Mouse (Mus musculus): ENCODE data around the gene Tas1r2. TPM values are rescaled to one million over a fixed set of nuclear protein-coding genes. Genes with fewer than 3 reads are reported as not detected.

Gene Tas1r2
- polyA plus RNA-seq, 1 experiment from 2014 or later: not detected

DNA sequence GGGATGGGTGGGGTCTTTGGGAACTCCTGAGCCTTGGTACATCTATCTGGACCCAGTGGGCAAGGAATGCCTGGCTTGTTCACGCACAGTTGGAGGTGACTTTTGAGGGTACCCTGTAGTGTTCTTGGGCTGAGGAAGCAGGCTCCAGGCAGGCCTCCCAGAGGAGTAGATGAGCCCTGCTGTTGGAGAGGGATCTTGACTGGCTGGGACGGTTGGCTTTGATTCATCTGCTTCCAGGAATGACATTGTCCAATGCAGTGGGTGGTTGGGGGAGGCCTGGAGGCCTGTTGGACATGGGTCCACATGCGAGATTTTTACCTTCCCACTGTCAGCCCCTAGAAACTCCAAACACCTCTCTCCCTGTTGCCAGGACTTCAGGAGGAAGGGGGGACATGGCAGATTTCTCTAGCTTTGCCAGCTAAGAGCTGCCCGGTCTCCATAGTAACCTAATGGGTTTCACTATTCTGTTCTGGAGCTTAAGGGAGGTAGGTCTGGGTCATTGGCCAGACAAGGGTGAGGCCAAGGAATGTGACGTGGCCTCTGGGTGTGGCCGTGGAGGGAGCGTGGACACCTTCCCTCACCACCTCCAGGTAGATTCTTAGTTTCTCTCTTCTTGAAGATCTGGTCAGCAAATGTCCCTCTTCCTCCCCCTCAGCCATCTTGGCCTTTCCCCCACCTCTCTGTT, 21.6 kb upstream of the Tas1r2 start:
- H3K4me3 ChIP-seq (ENCODE audit: low read depth, low read length): no peak overlapping the region
- no peaks in the 10 kb centered on the region for H3K9me3 ChIP-seq (replicated peaks; ENCODE audit: control insufficient read depth, low read length, poor library complexity, severe bottlenecking)
- H3K9ac ChIP-seq (ENCODE audit: low read depth, low read length): no peak overlapping the region
- 81% methylated on average over 7 of the region's 7 CpGs for WGBS
- no peak for ATAC-seq
- no peaks in the 10 kb centered on the region for H3K27me3 ChIP-seq (ENCODE audit: control insufficient read depth, insufficient read depth, low read depth, low read length)
- H3K36me3 ChIP-seq (ENCODE audit: control insufficient read depth, insufficient read depth, low read length): no peaks in the 10 kb centered on the region
- H3K4me2 ChIP-seq (ENCODE audit: low read length): no peak overlapping the region
- no peak overlapping the region for H3K27ac ChIP-seq (ENCODE audit: low read length)
- peaks cover 3% of the 10 kb centered on the region; the same call in 1 of the 2 replicates for H3K4me1 ChIP-seq (ENCODE audit: control insufficient read depth, insufficient read depth, low read length)

DNA sequence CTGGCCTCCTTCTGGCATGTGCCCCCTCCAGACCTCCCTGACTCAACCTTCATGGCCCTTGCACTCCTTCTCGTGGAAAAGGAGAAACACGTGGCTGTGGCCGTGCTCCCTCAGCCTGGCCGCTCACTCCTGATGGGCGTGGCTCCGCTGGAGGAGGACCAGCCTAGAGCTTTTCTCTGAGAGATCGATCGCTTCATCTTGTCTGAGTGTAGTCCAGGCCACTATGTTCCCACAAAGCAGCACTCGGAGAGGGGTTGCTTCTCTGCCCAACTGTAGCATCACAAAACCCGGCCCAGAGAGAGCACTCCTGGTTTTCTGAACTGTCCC, 21.1 kb upstream of the Tas1r2 start:
- WGBS: 87% methylated on average over 10 of the region's 10 CpGs
- Histone ChIP-seq H3K36me3 (ENCODE audit: control insufficient read depth, insufficient read depth, low read length) (no peaks in the 10 kb centered on the region; the same call in 1 of the 2 replicates), H3K9me3 (replicated peaks; ENCODE audit: control insufficient read depth, low read length, poor library complexity, severe bottlenecking) (no peaks in the 10 kb centered on the region), H3K4me3 (ENCODE audit: low read depth, low read length) (no peak overlapping the region), H3K4me1 (ENCODE audit: control insufficient read depth, insufficient read depth, low read length) (peaks cover 3% of the 10 kb centered on the region; the same call in 1 of the 2 replicates), H3K9ac (ENCODE audit: low read depth, low read length) (no peak overlapping the region), H3K27me3 (ENCODE audit: control insufficient read depth, insufficient read depth, low read depth, low read length) (no peaks in the 10 kb centered on the region), H3K27ac (ENCODE audit: low read length) (no peak overlapping the region), H3K4me2 (ENCODE audit: low read length) (no peak overlapping the region)
- ATAC-seq: no peak

GRCm38 (mm10) chr4:139636373-139636772, 17.0 kb upstream of the Tas1r2 start:
- no peak overlapping the region for H3K27ac ChIP-seq (ENCODE audit: low read length)
- peaks cover 6% of the 10 kb centered on the region for H3K4me1 ChIP-seq (ENCODE audit: control insufficient read depth, insufficient read depth, low read length)
- H3K9me3 ChIP-seq (replicated peaks; ENCODE audit: control insufficient read depth, low read length, poor library complexity, severe bottlenecking): no peaks in the 10 kb centered on the region
- 26% methylated on average over 7 of the region's 7 CpGs for WGBS
- no peaks in the 10 kb centered on the region for H3K27me3 ChIP-seq (ENCODE audit: control insufficient read depth, insufficient read depth, low read depth, low read length)
- no peak overlapping the region for H3K4me2 ChIP-seq (ENCODE audit: low read length)
- no peak for ATAC-seq
- H3K4me3 ChIP-seq (ENCODE audit: low read depth, low read length): no peak overlapping the region
- H3K9ac ChIP-seq (ENCODE audit: low read depth, low read length): no peak overlapping the region
- H3K36me3 ChIP-seq (ENCODE audit: control insufficient read depth, insufficient read depth, low read length): peaks cover 3% of the 10 kb centered on the region

GRCm38 (mm10) chr4:139637847-139638246, 15.5 kb upstream of the Tas1r2 start:
- H3K4me2 ChIP-seq (ENCODE audit: low read length): no peak overlapping the region
- peaks cover 3% of the 10 kb centered on the region for H3K36me3 ChIP-seq (ENCODE audit: control insufficient read depth, insufficient read depth, low read length)
- peaks cover 14% of the 10 kb centered on the region for H3K4me1 ChIP-seq (ENCODE audit: control insufficient read depth, insufficient read depth, low read length)
- H3K27me3 ChIP-seq (ENCODE audit: control insufficient read depth, insufficient read depth, low read depth, low read length): no peaks in the 10 kb centered on the region
- H3K27ac ChIP-seq (ENCODE audit: low read length): no peak overlapping the region
- H3K4me3 ChIP-seq (ENCODE audit: low read depth, low read length): no peak overlapping the region
- WGBS: 87% methylated on average over 9 of the region's 9 CpGs
- no peak overlapping the region for H3K9ac ChIP-seq (ENCODE audit: low read depth, low read length)
- no peak for ATAC-seq
- no peaks in the 10 kb centered on the region for H3K9me3 ChIP-seq (replicated peaks; ENCODE audit: control insufficient read depth, low read length, poor library complexity, severe bottlenecking)

- ATAC-seq: no peak
- peaks cover 3% of the 10 kb centered on the region for H3K36me3 ChIP-seq (ENCODE audit: control insufficient read depth, insufficient read depth, low read length)
- no peaks in the 10 kb centered on the region for H3K9me3 ChIP-seq (replicated peaks; ENCODE audit: control insufficient read depth, low read length, poor library complexity, severe bottlenecking)
- no peaks in the 10 kb centered on the region; the same call in 1 of the 2 replicates for H3K27me3 ChIP-seq (ENCODE audit: control insufficient read depth, insufficient read depth, low read depth, low read length)
- peaks cover 14% of the 10 kb centered on the region for H3K4me1 ChIP-seq (ENCODE audit: control insufficient read depth, insufficient read depth, low read length)
- no peak overlapping the region for H3K4me2 ChIP-seq (ENCODE audit: low read length)
- no peak overlapping the region for H3K27ac ChIP-seq (ENCODE audit: low read length)
- H3K4me3 ChIP-seq (ENCODE audit: low read depth, low read length): no peak overlapping the region
- WGBS: 96% methylated on average over 16 of the region's 16 CpGs
- H3K9ac ChIP-seq (ENCODE audit: low read depth, low read length): no peak overlapping the region
Measured at GRCm38 (mm10) chr4:139638356-139638755, 15.0 kb upstream of the Tas1r2 start.

DNA sequence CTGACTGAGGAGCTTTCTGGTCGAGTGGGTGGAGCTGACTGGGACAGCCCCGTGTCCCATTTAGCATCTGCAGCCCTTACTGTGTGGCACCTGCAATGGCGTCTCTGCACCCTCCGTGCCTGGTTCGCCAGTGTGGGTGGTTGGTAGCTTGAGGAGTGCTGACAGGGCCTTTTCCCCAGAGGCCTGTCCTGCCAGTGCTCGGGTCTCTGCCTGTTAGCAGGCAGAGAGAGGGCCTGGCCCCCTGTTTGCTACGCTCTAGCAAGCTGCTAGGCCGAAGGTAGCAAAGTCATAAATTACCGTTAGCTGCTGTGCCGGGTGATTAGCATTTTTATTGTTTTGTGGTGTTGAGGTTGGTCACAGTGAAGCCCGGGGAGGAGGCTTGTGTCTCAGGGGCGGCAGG, 13.5 kb upstream of the Tas1r2 start:
- Histone ChIP-seq H3K9ac (ENCODE audit: low read depth, low read length) (no peak overlapping the region), H3K27me3 (ENCODE audit: control insufficient read depth, insufficient read depth, low read depth, low read length) (no peaks in the 10 kb centered on the region; the same call in 1 of the 2 replicates), H3K9me3 (replicated peaks; ENCODE audit: control insufficient read depth, low read length, poor library complexity, severe bottlenecking) (no peaks in the 10 kb centered on the region), H3K4me3 (ENCODE audit: low read depth, low read length) (no peak overlapping the region), H3K27ac (ENCODE audit: low read length) (no peak overlapping the region), H3K4me2 (ENCODE audit: low read length) (no peak overlapping the region), H3K4me1 (ENCODE audit: control insufficient read depth, insufficient read depth, low read length) (peaks cover 14% of the 10 kb centered on the region), H3K36me3 (ENCODE audit: control insufficient read depth, insufficient read depth, low read length) (peaks cover 7% of the 10 kb centered on the region)
- no peak for ATAC-seq
- WGBS: 32% methylated on average over 12 of the region's 12 CpGs

DNA sequence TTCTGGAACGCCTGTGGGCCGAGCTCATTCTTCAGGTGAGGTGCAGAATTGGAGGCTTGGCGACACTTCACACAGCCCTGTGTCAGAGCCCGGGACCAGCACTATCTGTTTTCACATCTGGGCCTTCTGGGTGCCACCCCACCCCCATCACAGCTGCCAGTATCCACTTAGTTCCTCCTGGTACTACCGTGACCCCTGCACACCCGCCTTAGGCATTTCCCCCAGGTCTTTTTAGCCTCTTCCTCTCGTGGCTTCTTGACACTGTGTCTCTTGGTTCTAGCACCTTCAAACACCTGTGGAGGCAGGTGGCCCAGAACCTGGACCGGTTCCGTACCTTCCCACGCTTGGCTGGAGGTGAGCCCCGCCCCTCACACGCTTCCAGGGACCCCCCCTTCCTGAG, 13.0 kb upstream of the Tas1r2 start:
- H3K9ac ChIP-seq (ENCODE audit: low read depth, low read length): 0 out of 2 replicates have a peak overlapping the region, but pooled peaks have one; percentile 7
- 69% methylated on average over 12 of the region's 12 CpGs for WGBS

GRCm38 (mm10) chr4:139640775-139641174, 12.6 kb upstream of the Tas1r2 start:
- no peak for ATAC-seq
- Histone ChIP-seq H3K4me2 (ENCODE audit: low read length) (no peak overlapping the region), H3K27me3 (ENCODE audit: control insufficient read depth, insufficient read depth, low read depth, low read length) (no peaks in the 10 kb centered on the region; the same call in 1 of the 2 replicates), H3K36me3 (ENCODE audit: control insufficient read depth, insufficient read depth, low read length) (peaks cover 8% of the 10 kb centered on the region), H3K4me1 (ENCODE audit: control insufficient read depth, insufficient read depth, low read length) (peaks cover 14% of the 10 kb centered on the region), H3K27ac (ENCODE audit: low read length) (no peak overlapping the region), H3K4me3 (ENCODE audit: low read depth, low read length) (no peak overlapping the region), H3K9me3 (replicated peaks; ENCODE audit: control insufficient read depth, low read length, poor library complexity, severe bottlenecking) (no peaks in the 10 kb centered on the region), H3K9ac (ENCODE audit: low read depth, low read length) (0 out of 2 replicates have a peak overlapping the region, but pooled peaks have one; percentile 7)
- WGBS: 51% methylated on average over 6 of the region's 6 CpGs

More for the DNA sequence above, 13.0 kb upstream of the Tas1r2 start:
- H3K4me3 ChIP-seq (ENCODE audit: low read depth, low read length): no peak overlapping the region
- no peak overlapping the region for H3K4me2 ChIP-seq (ENCODE audit: low read length)
- ATAC-seq: no peak
- no peaks in the 10 kb centered on the region for H3K9me3 ChIP-seq (replicated peaks; ENCODE audit: control insufficient read depth, low read length, poor library complexity, severe bottlenecking)
- no peak overlapping the region for H3K27ac ChIP-seq (ENCODE audit: low read length)
- peaks cover 8% of the 10 kb centered on the region for H3K36me3 ChIP-seq (ENCODE audit: control insufficient read depth, insufficient read depth, low read length)
- H3K4me1 ChIP-seq (ENCODE audit: control insufficient read depth, insufficient read depth, low read length): peaks cover 14% of the 10 kb centered on the region
- no peaks in the 10 kb centered on the region; the same call in 1 of the 2 replicates for H3K27me3 ChIP-seq (ENCODE audit: control insufficient read depth, insufficient read depth, low read depth, low read length)

GRCm38 (mm10) chr4:139641829-139642425, 11.4 kb upstream of the Tas1r2 start:
- ATAC-seq: no peak; the same call in 1 of the 2 replicates
- peak overlapping the region; percentile 20; the same call in 1 of the 2 replicates for H3K4me3 ChIP-seq (ENCODE audit: low read depth, low read length)
- 2% methylated on average over 30 of the region's 30 CpGs for WGBS

More at GRCm38 (mm10) chr4:139641829-139642425, 11.4 kb upstream of the Tas1r2 start:
- Histone ChIP-seq H3K4me1 (ENCODE audit: control insufficient read depth, insufficient read depth, low read length) (peaks cover 14% of the 10 kb centered on the region), H3K36me3 (ENCODE audit: control insufficient read depth, insufficient read depth, low read length) (peaks cover 8% of the 10 kb centered on the region), H3K9me3 (replicated peaks; ENCODE audit: control insufficient read depth, low read length, poor library complexity, severe bottlenecking) (no peaks in the 10 kb centered on the region), H3K4me2 (ENCODE audit: low read length) (peak overlapping the region; percentile 54), H3K9ac (ENCODE audit: low read depth, low read length) (peak overlapping the region; percentile 32; the same call in 1 of the 2 replicates), H3K27ac (ENCODE audit: low read length) (peak overlapping the region; percentile 65; the same call in 1 of the 2 replicates), H3K27me3 (ENCODE audit: control insufficient read depth, insufficient read depth, low read depth, low read length) (no peaks in the 10 kb centered on the region; the same call in 1 of the 2 replicates)
